Mouse (Mus musculus) lung, postnatal 25 days (tissue): ENCODE data around the gene Sycp1.

Source experiments
- DNase-seq: peaks from one replicate; pipeline ENCODE4 v3.0.0; 2022; ENCODE audit warnings: low spot score

The Sycp1 gene

GRCm38 (mm10) chr3:102935451-102936354, at the start of gene Sycp1:
Gene Sycp1, minus strand, starts transcription at chr3:102936100.
- DNase-seq = no peak

- no peak for DNase-seq
Observed at GRCm38 (mm10) chr3:102980349-102980736, 44.4 kb upstream of the Sycp1 start.

GRCm38 (mm10) chr3:102979550-102980348, 43.8 kb upstream of the Sycp1 start:
- DNase-seq = no peak

GRCm38 (mm10) chr3:102976906-102977305, 41.0 kb upstream of the Sycp1 start:
- DNase-seq = no peak

- DNase-seq = peak; percentile 18
Observed at GRCm38 (mm10) chr3:102970508-102970907, 34.6 kb upstream of the Sycp1 start.

GRCm38 (mm10) chr3:102970067-102970466, 34.2 kb upstream of the Sycp1 start:
- DNase-seq = peak; percentile 45

GRCm38 (mm10) chr3:102964033-102964432, 28.1 kb upstream of the Sycp1 start, which contains the start of gene Nr1h5:
Gene Nr1h5, minus strand, starts transcription at chr3:102964133.
- no peak for DNase-seq

GRCm38 (mm10) chr3:102955596-102955995, 19.7 kb upstream of the Sycp1 start:
- DNase-seq = peak; percentile 43

- no peak for DNase-seq
Observed at GRCm38 (mm10) chr3:102955143-102955542, 19.2 kb upstream of the Sycp1 start.

GRCm38 (mm10) chr3:102954476-102954875, 18.6 kb upstream of the Sycp1 start:
- no peak for DNase-seq

GRCm38 (mm10) chr3:102946861-102947260, 11.0 kb upstream of the Sycp1 start:
- no peak for DNase-seq

- DNase-seq = peak; percentile 33
Observed at GRCm38 (mm10) chr3:102946312-102946711, 10.4 kb upstream of the Sycp1 start.

GRCm38 (mm10) chr3:102938100-102938499, 2.2 kb upstream of the Sycp1 start:
- no peak for DNase-seq

GRCm38 (mm10) chr3:102899136-102899535, 36.8 kb downstream of the Sycp1 start:
- DNase-seq = no peak

GRCm38 (mm10) chr3:102880529-102880928, 55.4 kb downstream of the Sycp1 start:
- no peak for DNase-seq

- no peak for DNase-seq
Observed at GRCm38 (mm10) chr3:102848661-102849060, 87.2 kb downstream of the Sycp1 start.

- no peak for DNase-seq
Observed at GRCm38 (mm10) chr3:102842386-102842785, 93.5 kb downstream of the Sycp1 start.

- peak; percentile 79 for DNase-seq
Observed at GRCm38 (mm10) chr3:102803937-102804336, 132.0 kb downstream of the Sycp1 start.

GRCm38 (mm10) chr3:102787369-102787768, 148.5 kb downstream of the Sycp1 start:
- no peak for DNase-seq

- DNase-seq = no peak
Observed at GRCm38 (mm10) chr3:102782618-102783017, 153.3 kb downstream of the Sycp1 start, which contains the start of gene Tshb. Gene Tshb, minus strand, starts transcription at chr3:102782718.

GRCm38 (mm10) chr3:102773018-102773417, 162.9 kb downstream of the Sycp1 start:
- no peak for DNase-seq
